Mouse (Mus musculus) lung, postnatal 0 days (tissue): ENCODE measurements around the gene Cask. TPM values are rescaled to one million over a fixed set of nuclear protein-coding genes. Genes with fewer than 3 reads are reported as not detected.
A peak's percentile ranks its signal among the peaks of the same experiment; 100 is the strongest.

Source experiments
- ATAC-seq: fragments of 200-750 bp; cut with Nextera tagmentation; 2 replicates; pipeline ENCODE4 v1.8.0; 2017; ENCODE audit warnings: moderate library complexity
- DNase-seq: peaks from one replicate; pipeline ENCODE4 v3.0.0-alpha.2; 2016; ENCODE audit warnings: low spot score
- H3K27ac ChIP-seq: fragments of 300-500 bp; sonication (generic); 2 replicates; pipeline ENCODE4 v1.5.1; 2014; ENCODE audit warnings: antibody characterized with exemption, mild to moderate bottlenecking, low read length, mixed read lengths
- H3K27me3 ChIP-seq: fragments of 300-500 bp; sonication (generic); replicated peaks from 2 replicates; pipeline ENCODE4 v1.6.1; 2014; ENCODE audit warnings: low read length, mixed read lengths; ENCODE audit not compliant: insufficient read depth
- H3K36me3 ChIP-seq: fragments of 300-500 bp; sonication (generic); 2 replicates; pipeline ENCODE4 v1.6.1; 2014; ENCODE audit warnings: low read length, mixed read lengths; ENCODE audit not compliant: insufficient read depth
- H3K4me1 ChIP-seq: fragments of 300-500 bp; sonication (generic); 2 replicates; pipeline ENCODE4 v1.6.1; 2014; ENCODE audit warnings: antibody characterized with exemption, low read depth, low read length, mixed read lengths; ENCODE audit not compliant: insufficient read depth
- H3K4me2 ChIP-seq: fragments of 300-500 bp; sonication (generic); replicated peaks from 2 replicates; pipeline ENCODE4 v1.6.1; 2014; ENCODE audit warnings: low read depth, mild to moderate bottlenecking, low read length, moderate library complexity, mixed read lengths
- H3K4me3 ChIP-seq: fragments of 300-500 bp; sonication (generic); 2 replicates; pipeline ENCODE4 v1.5.1; 2014; ENCODE audit warnings: low read depth, low read length
- H3K9ac ChIP-seq: fragments of 300-500 bp; sonication (generic); replicated peaks from 2 replicates; pipeline ENCODE4 v1.6.1; 2014; ENCODE audit warnings: low read depth, mild to moderate bottlenecking
- H3K9me3 ChIP-seq: fragments of 300-500 bp; sonication (generic); 2 replicates; pipeline ENCODE4 v1.6.1; 2016; ENCODE audit warnings: low read length, mixed read lengths
- CTCF ChIP-seq: IDR thresholded peaks from 2 replicates; pipeline ENCODE4 v1.5.1; 2016; ENCODE audit warnings: antibody characterized with exemption, mild to moderate bottlenecking
- EP300 ChIP-seq: IDR thresholded peaks from 2 replicates; pipeline ENCODE4 v1.6.1; 2016; ENCODE audit warnings: antibody characterized with exemption, mild to moderate bottlenecking, control low read depth
- WGBS: fragments of 180-500 bp; shearing (Covaris S2); extraction: QIAGEN DNeasy Blood & Tissue Kit; methylation state at CpG from one replicate; pipeline ENCODE4 v1.1.7; 2014; 5-methylcytosine and 5-hydroxymethylcytosine counted together
- polyA plus RNA-seq: library from polyadenylated mRNA; unstranded; fragments of >200 nt; fragmentation: Nextera tagmentation; extraction: Ambion mirVana; gene quantifications from 2 replicates; pipeline ENCODE4 v1.2.1, GENCODE M21; 2015

The Cask gene
- polyA plus RNA-seq, 1 experiment from 2014 or later = 10.3 TPM

DNA sequence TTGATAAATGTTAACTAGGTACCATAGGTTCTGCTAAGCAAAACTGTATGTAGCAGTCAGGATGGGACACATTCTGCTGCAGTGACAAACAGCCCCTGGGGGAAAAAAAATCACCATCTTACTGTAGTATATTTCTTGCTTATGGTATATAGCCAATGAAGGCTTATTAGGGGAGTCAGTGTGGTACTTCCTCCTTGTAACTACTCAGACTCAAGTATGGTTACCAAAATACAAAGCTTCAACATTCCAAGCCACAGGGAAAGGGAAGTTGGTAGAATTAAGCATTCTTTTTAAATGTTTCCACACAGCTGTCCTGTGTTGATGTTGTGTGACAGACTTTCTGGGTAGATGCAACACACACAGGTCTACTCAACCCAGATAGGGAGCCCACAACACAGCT is 358.2 kb downstream of the Cask start:
- no peak overlapping the region for H3K9ac ChIP-seq
- TF ChIP-seq EP300 = no peak
- TF ChIP-seq CTCF = no peak
- H3K4me1 ChIP-seq = no peaks in the 10 kb centered on the region
- no peak overlapping the region for H3K4me3 ChIP-seq
- no peak overlapping the region for H3K4me2 ChIP-seq
- ATAC-seq = no peak
- DNase-seq = no peak
- H3K27me3 ChIP-seq = no peaks in the 10 kb centered on the region
- H3K27ac ChIP-seq = no peak overlapping the region
- no peaks in the 10 kb centered on the region for H3K9me3 ChIP-seq
- no peaks in the 10 kb centered on the region for H3K36me3 ChIP-seq

DNA sequence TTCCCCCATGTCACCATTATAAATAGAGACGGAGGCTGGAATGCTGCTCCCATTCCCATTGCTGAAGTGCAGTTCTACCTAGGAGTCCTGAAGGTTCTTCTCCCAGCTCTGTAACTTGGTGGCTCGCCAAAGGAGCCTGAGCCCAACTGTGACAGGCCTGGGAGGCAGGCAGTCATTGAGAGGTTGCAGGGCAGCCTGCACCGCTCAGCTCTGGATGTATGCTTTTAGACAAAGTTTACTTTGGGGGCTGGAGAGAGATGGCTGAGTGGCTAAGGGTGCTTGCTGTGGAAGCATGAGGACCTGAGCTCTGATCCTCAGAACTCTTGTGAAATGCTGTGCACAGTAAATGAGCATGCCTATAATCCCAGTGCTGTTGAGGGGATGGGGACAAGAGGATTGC is 360.2 kb downstream of the Cask start:
- 0 out of 2 replicates have a peak, but pooled peaks have one; percentile 39 for TF ChIP-seq EP300
- TF ChIP-seq CTCF = no peak
- Histone ChIP-seq H3K9ac (no peak overlapping the region), H3K4me3 (no peak overlapping the region), H3K4me1 (no peaks in the 10 kb centered on the region), H3K36me3 (no peaks in the 10 kb centered on the region), H3K9me3 (no peaks in the 10 kb centered on the region), H3K27me3 (no peaks in the 10 kb centered on the region), H3K4me2 (no peak overlapping the region), H3K27ac (no peak overlapping the region)
- peak; percentile 88 for ATAC-seq
- DNase-seq = peak; percentile 59
- WGBS = 48% methylated on average over 3 of the region's 3 CpGs

DNA sequence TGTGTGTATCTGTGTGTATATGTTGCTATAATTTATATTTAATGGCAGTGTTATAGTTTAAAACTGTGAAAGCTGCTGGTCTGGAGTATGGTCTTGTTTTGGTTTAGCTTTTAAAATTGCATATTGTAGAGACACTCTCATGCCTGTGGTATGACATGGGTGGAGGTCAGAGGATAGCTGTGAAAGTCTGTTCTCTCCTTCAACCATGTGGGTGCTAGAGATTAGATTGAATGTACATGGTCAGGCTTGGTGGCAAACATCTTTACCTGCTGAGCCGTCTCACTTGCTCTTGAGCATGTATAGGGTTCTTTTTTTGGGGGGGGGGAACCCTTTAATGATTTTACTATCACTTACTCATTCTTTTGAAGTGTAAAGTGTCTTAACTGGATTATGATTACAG is 361.4 kb downstream of the Cask start:
- Histone ChIP-seq H3K4me2 (no peak overlapping the region), H3K27ac (no peak overlapping the region), H3K27me3 (no peaks in the 10 kb centered on the region), H3K4me3 (no peak overlapping the region), H3K9me3 (no peaks in the 10 kb centered on the region), H3K4me1 (no peaks in the 10 kb centered on the region), H3K36me3 (no peaks in the 10 kb centered on the region), H3K9ac (no peak overlapping the region)
- WGBS = 83% methylated on average over 1 of the region's 1 CpGs
- TF ChIP-seq CTCF (no peak), EP300 (no peak)
- DNase-seq = no peak
- no peak for ATAC-seq

DNA sequence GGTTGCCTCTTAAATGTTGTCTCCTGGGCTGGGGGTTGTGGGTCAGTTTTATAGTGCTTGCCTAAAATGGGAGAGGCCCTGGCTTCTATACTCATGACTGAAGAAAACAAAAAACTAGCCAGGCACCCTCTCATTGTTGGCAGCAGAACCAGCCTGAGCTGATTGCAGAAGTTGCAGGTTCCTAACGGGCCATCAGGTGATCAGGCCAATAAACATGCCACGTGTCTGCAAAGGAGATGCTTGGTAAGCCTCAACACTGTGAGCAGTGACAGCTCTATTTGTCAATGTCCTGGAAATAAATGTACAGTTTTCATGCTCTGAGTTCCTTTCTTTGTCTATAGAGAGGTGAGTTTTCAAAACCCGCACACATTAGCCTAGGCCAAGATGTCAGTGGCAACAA is 362.2 kb downstream of the Cask start:
- ATAC-seq (no peak), DNase-seq (no peak)
- H3K27me3 ChIP-seq = no peaks in the 10 kb centered on the region
- no peaks in the 10 kb centered on the region for H3K36me3 ChIP-seq
- no peaks in the 10 kb centered on the region for H3K4me1 ChIP-seq
- H3K27ac ChIP-seq = no peak overlapping the region
- H3K9me3 ChIP-seq = no peaks in the 10 kb centered on the region
- H3K4me3 ChIP-seq = no peak overlapping the region
- TF ChIP-seq CTCF (no peak), EP300 (no peak)
- H3K9ac ChIP-seq = no peak overlapping the region
- WGBS = 68% methylated on average over 3 of the region's 3 CpGs
- no peak overlapping the region for H3K4me2 ChIP-seq

DNA sequence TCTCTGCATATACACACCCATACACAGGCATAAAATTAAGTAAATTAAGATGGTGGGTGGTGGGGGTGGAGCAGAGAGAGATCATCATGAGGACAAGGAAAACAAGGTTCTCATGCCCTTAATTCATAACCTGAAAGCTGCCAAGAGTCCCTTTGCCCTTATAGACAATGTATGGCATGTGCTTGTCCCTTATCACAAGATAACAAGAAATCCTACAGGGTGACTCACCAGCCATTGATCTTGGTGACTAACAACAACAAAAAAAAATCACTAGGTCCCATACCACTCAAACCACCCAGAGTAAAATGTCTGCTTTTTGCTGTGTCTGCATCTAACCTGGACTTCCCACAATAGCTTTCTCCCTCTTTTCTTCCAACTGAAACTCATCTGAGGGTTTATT is 366.7 kb downstream of the Cask start:
- Histone ChIP-seq H3K4me2 (no peak overlapping the region), H3K36me3 (no peaks in the 10 kb centered on the region), H3K27me3 (no peaks in the 10 kb centered on the region), H3K9me3 (no peaks in the 10 kb centered on the region), H3K4me1 (no peaks in the 10 kb centered on the region), H3K4me3 (no peak overlapping the region), H3K27ac (no peak overlapping the region), H3K9ac (no peak overlapping the region)
- ATAC-seq (no peak), DNase-seq (no peak)
- TF ChIP-seq CTCF (no peak), EP300 (no peak)

DNA sequence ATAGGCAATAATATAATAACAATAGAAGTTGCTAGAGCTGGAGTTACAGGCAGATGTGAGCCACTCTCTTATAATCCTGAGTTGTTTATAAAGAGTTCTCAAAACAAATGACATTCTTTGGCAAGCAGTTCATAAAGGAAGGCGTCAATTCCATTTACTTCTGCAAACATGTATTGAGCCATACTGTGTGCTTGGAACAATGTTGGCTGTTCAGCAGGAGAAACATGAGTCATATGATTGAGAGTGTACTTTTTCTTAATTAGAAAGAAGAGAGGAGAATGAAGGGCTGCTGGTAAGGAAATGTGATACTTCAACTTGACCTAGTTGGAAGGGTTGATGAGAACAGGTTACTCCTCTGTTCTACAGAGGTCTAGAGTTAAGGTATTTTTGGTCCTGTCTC is 368.6 kb downstream of the Cask start:
- Histone ChIP-seq H3K27ac (peak overlapping the region; percentile 57), H3K9me3 (no peaks in the 10 kb centered on the region), H3K36me3 (no peaks in the 10 kb centered on the region), H3K27me3 (no peaks in the 10 kb centered on the region), H3K9ac (no peak overlapping the region), H3K4me3 (no peak overlapping the region), H3K4me2 (no peak overlapping the region), H3K4me1 (no peaks in the 10 kb centered on the region)
- ATAC-seq (peak; percentile 74), DNase-seq (peak; percentile 91)
- 20% methylated on average over 1 of the region's 1 CpGs for WGBS
- TF ChIP-seq CTCF (no peak), EP300 (peak; percentile 95)

DNA sequence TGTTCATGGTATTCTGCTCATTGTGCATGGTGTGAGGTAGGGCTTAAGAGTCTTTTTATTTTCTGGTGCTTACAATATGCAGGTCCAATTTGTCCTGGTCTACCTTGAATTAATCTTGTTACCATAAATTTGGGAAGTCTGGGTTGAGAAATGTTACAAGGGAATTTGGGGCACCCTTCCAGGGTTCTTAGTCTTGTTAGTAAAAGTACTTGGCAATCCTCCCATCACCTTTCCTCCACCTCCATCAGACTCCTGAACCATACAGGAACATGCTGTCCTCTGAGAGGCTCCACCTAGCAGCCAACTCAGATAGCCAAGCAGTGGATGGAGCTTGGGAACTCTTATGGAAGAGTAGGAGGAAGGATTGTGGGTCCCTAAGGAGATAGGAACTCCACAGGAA is 371.6 kb downstream of the Cask start:
- TF ChIP-seq EP300 (no peak), CTCF (no peak)
- Histone ChIP-seq H3K36me3 (no peaks in the 10 kb centered on the region), H3K9ac (no peak overlapping the region), H3K9me3 (no peaks in the 10 kb centered on the region), H3K27ac (no peak overlapping the region), H3K27me3 (no peaks in the 10 kb centered on the region), H3K4me2 (no peak overlapping the region), H3K4me3 (no peak overlapping the region), H3K4me1 (no peaks in the 10 kb centered on the region)
- no peak for ATAC-seq
- DNase-seq = no peak
